Mouse (Mus musculus): ENCODE measurements around the gene Noc4l. TPM values are rescaled to one million over a fixed set of nuclear protein-coding genes. Genes with fewer than 3 reads are reported as not detected.

Noc4l gene
- polyA plus RNA-seq, 1 experiment from 2014 or later, result 58.9 TPM

DNA sequence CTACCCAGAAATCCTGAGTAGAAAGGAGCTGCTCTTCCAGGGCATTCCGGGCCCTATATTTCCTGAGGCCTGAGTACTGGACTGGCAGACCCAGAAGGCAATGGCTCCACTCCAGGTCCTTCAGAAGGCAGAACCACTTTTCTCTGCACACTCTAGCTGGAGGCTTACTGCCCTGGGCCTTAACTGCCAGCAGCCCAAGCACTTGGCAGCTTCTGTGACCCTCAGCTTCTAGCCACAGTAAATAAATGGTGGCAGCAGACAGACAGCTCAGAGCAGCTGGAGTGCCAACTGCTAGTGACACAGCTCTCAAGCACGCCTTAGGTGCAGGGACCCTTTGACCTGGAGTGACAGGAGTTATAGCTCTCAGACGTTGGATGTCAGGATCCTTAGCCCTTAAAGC is 45.5 kb downstream of the Noc4l start:
- Histone ChIP-seq H3K9ac (no peak overlapping the region), H3K36me3 (no peaks in the 10 kb centered on the region), H3K4me1 (peaks cover 3% of the 10 kb centered on the region; the same call in 1 of the 2 replicates), H3K9me3 (no peaks in the 10 kb centered on the region), H3K4me2 (replicated peaks) (no peak overlapping the region), H3K27me3 (no peaks in the 10 kb centered on the region), H3K4me3 (no peak overlapping the region), H3K27ac (no peak overlapping the region)
- 46% methylated on average over 3 of the region's 3 CpGs for WGBS
- ATAC-seq (ENCODE audit: low FRiP score, low read depth), result no peak

DNA sequence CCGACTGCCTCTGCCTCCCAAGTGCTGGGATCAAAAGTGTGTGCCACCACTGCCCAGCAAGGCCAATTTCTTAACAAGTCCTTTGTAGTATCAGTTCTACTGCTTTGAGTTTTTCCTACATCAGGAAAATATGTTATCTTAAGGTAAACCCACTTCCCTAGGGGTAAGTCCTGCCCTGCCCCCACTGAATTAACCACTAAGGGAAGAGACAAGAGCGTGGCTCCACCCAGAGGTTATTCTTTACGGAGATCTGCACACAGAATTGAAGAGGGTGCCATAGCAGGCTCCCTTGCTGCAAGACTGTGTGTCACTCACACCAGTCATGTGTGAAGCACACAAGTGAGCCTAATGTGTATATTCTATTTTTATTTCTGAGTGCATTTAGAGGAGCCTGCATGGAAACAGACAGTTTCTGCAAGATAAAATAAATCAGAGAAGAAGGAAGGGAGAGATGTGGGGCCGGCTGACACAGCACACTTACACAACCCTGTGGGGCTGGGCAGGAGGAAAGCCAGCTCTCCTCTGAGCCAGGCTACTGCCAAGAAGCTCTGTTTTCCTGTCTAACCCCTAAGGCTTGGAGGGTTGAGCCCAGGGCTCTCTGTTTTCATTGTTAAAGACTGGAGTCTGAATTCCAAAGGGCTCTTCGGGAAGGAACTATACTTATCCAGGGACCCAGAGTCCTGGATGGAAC is 47.5 kb downstream of the Noc4l start:
- H3K9ac ChIP-seq, result no peak overlapping the region
- H3K36me3 ChIP-seq, result no peaks in the 10 kb centered on the region
- H3K4me2 ChIP-seq (replicated peaks), result no peak overlapping the region
- no peaks in the 10 kb centered on the region; the same call in 1 of the 2 replicates for H3K4me1 ChIP-seq
- no peak overlapping the region for H3K27ac ChIP-seq
- no peaks in the 10 kb centered on the region for H3K9me3 ChIP-seq
- ATAC-seq (ENCODE audit: low FRiP score, low read depth), result no peak
- no peaks in the 10 kb centered on the region for H3K27me3 ChIP-seq
- no peak overlapping the region for H3K4me3 ChIP-seq
- WGBS, result 58% methylated on average over 5 of the region's 5 CpGs

DNA sequence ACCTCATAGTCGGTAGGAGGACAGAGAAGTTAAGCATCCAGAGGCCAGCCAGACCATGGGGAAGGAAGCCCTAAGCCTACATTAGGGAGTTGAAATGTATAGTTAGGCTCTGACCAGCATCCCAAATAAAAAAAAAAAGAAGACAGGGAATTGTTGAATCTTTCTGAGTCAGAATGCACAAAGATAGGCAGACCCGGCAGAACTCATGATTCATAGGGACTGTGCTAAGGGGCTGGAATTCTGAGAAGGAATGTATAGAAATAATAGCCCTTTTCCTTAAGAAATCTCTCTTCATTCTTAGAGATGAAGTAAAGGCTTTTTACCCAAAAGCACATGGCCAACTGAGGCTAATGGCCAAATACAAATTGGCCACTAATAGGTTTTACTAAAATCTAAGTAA is 48.9 kb downstream of the Noc4l start:
- no peaks in the 10 kb centered on the region for H3K36me3 ChIP-seq
- no peak overlapping the region for H3K9ac ChIP-seq
- no peak overlapping the region for H3K4me3 ChIP-seq
- WGBS, result 86% methylated on average over 2 of the region's 2 CpGs
- no peak overlapping the region for H3K27ac ChIP-seq
- ATAC-seq (ENCODE audit: low FRiP score, low read depth), result no peak
- no peaks in the 10 kb centered on the region; the same call in 1 of the 2 replicates for H3K4me1 ChIP-seq
- 0 out of 2 replicates have a peak, but pooled peaks cover 2% of the 10 kb centered on the region for H3K27me3 ChIP-seq
- H3K4me2 ChIP-seq (replicated peaks), result no peak overlapping the region
- H3K9me3 ChIP-seq, result no peaks in the 10 kb centered on the region

- WGBS, result 66% methylated on average over 7 of the region's 7 CpGs
- Histone ChIP-seq H3K36me3 (no peaks in the 10 kb centered on the region), H3K27ac (no peak overlapping the region), H3K4me3 (no peak overlapping the region), H3K9me3 (no peaks in the 10 kb centered on the region), H3K4me1 (no peaks in the 10 kb centered on the region), H3K4me2 (replicated peaks) (no peak overlapping the region), H3K27me3 (peaks cover 10% of the 10 kb centered on the region; the same call in 1 of the 2 replicates), H3K9ac (no peak overlapping the region)
- no peak for ATAC-seq (ENCODE audit: low FRiP score, low read depth)
These were observed 50.1 kb downstream of the Noc4l start for GRCm38 (mm10) chr5:110603016-110603685.

Small RNA genes lying within 50 kb of the gene (microRNA-seq; reads per million reads assigned to microRNA genes)
- gene Mir7026, result 0.87 reads per million

Other genes starting within 250 kb of the Noc4l start
- gene Fbrsl1, start 204.9 kb downstream of the Noc4l start, polyA plus RNA-seq (2015; fragmentation: Nextera tagmentation; extraction: Ambion mirVana), result 16.0 and 17.3 TPM in 2 replicates
- gene Galnt9, start 109.1 kb downstream of the Noc4l start, polyA plus RNA-seq (2015; fragmentation: Nextera tagmentation; extraction: Ambion mirVana), result 0.26 and 0.55 TPM in 2 replicates
- gene Ddx51, start within 50 bp of the Noc4l start, polyA plus RNA-seq (2015; fragmentation: Nextera tagmentation; extraction: Ambion mirVana), result 22.4 and 28.8 TPM in 2 replicates
- 45.6 and 58.6 TPM in 2 replicates for gene Ep400, start 117.3 kb upstream of the Noc4l start, polyA plus RNA-seq (2015; fragmentation: Nextera tagmentation; extraction: Ambion mirVana)
- 33.0 and 33.5 TPM in 2 replicates for gene Pus1, start 127.2 kb upstream of the Noc4l start, polyA plus RNA-seq (2015; fragmentation: Nextera tagmentation; extraction: Ambion mirVana)
- gene Ulk1, start 156.7 kb upstream of the Noc4l start, polyA plus RNA-seq (2015; fragmentation: Nextera tagmentation; extraction: Ambion mirVana), result 21.5 and 22.8 TPM in 2 replicates
- 26.5 and 30.1 TPM in 2 replicates for gene Hscb, start 186.4 kb upstream of the Noc4l start, polyA plus RNA-seq (2015; fragmentation: Nextera tagmentation; extraction: Ambion mirVana)
- gene Chek2, start 186.6 kb upstream of the Noc4l start, polyA plus RNA-seq (2015; fragmentation: Nextera tagmentation; extraction: Ambion mirVana), result 20.7 and 23.6 TPM in 2 replicates
- 17.6 and 18.0 TPM in 2 replicates for gene Ttc28, start 226.4 kb upstream of the Noc4l start, polyA plus RNA-seq (2015; fragmentation: Nextera tagmentation; extraction: Ambion mirVana)

Measured in limb, embryonic 13.5 days (tissue).